Mouse (Mus musculus) midbrain, embryonic 11.5 days (tissue): ENCODE data around the gene Cdc6. TPM values are rescaled to one million over a fixed set of nuclear protein-coding genes. Genes with fewer than 3 reads are reported as not detected.

Experiments
- ATAC-seq: fragments of 200-750 bp; cut with Nextera tagmentation; 2 replicates; pipeline ENCODE4 v1.8.0; 2017; ENCODE audit warnings: moderate TSS enrichment, moderate library complexity; ENCODE audit not compliant: low FRiP score
- DNase-seq: peaks from one replicate; pipeline ENCODE4 v3.0.0; 2015; ENCODE audit warnings: low spot score; ENCODE audit errors: missing footprints
- H3K27ac ChIP-seq: fragments of 300-500 bp; sonication (generic); 2 replicates; pipeline ENCODE4 v1.5.1; 2014; ENCODE audit warnings: low read depth, low read length
- H3K27me3 ChIP-seq: fragments of 300-500 bp; sonication (generic); 2 replicates; pipeline ENCODE4 v1.6.1; 2014; ENCODE audit warnings: mild to moderate bottlenecking, low read length, moderate library complexity, mixed read lengths; ENCODE audit not compliant: control insufficient read depth, insufficient read depth
- H3K36me3 ChIP-seq: fragments of 300-500 bp; sonication (generic); 2 replicates; pipeline ENCODE4 v1.6.1; 2014; ENCODE audit warnings: mild to moderate bottlenecking, low read length, moderate library complexity, mixed read lengths; ENCODE audit not compliant: control insufficient read depth, insufficient read depth
- H3K4me1 ChIP-seq: fragments of 300-500 bp; sonication (generic); 2 replicates; pipeline ENCODE4 v1.6.1; 2014; ENCODE audit warnings: low read length; ENCODE audit not compliant: control insufficient read depth, insufficient read depth
- H3K4me2 ChIP-seq: fragments of 300-500 bp; sonication (generic); 2 replicates; pipeline ENCODE4 v1.6.1; 2014; ENCODE audit warnings: mild to moderate bottlenecking, moderate library complexity
- H3K4me3 ChIP-seq: fragments of 300-500 bp; sonication (generic); 2 replicates; pipeline ENCODE4 v1.5.1; 2014; ENCODE audit warnings: low read depth, low read length
- H3K9ac ChIP-seq: fragments of 300-500 bp; sonication (generic); 2 replicates; pipeline ENCODE4 v1.6.1; 2014; ENCODE audit warnings: low read length
- H3K9me3 ChIP-seq: fragments of 300-500 bp; sonication (generic); 2 replicates; pipeline ENCODE4 v1.6.1; 2016; ENCODE audit warnings: low read length; ENCODE audit not compliant: control insufficient read depth
- WGBS: fragments of 180-500 bp; shearing (Covaris S2); extraction: QIAGEN DNeasy Blood & Tissue Kit; methylation state at CpG from one replicate; pipeline ENCODE4 v1.1.7; 2014; 5-methylcytosine and 5-hydroxymethylcytosine counted together
- polyA plus RNA-seq: library from polyadenylated mRNA; unstranded; fragments of >200 nt; fragmentation: Nextera tagmentation; extraction: Ambion mirVana; gene quantifications from 2 replicates; pipeline ENCODE4 v1.2.1, GENCODE M21; 2014

The Cdc6 gene
- polyA plus RNA-seq, 1 experiment from 2014 or later: 45.0 TPM

DNA sequence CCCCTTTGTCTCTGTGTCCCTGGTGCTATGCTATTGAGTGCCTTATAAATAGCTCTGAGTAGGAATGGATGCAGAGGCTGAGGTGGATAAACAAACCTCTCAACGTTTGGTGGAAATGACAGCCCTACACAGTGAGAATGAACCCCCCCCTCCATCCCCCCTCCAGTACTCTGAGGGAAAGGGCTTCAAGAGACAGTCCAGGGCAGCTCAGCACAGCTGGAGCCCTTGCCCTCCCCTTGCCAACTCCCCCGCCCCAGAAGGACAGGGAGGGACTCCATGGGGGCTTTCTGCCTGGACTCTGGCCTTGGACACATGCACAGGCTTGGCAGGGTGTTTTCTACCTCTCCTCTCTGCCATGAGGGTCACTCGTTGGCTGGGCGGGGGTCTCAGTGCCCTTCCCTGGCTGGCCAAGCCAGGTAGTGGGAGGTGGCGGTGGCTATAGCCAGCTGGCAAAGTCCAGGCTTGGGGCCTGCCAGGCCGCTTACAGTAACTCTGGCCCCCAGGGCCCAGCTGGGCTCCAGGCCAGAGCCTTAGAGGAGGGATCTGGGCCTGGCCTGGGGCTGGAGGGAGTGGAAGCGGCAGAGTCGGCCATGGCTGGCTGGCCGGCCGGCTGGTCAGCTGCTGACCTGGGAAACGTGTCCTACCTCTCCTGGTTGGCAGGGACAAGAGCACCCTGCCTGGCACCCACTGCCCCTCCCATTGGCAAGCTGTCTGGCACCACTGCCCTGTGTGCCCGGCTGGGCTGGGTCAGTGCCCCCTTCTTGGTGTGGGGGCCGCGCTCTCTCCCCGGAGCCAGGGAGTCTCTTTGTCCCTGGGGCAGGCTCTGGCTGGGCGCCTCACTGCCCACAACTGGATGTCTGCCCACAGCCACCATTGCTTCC lies 43.7 kb downstream of the Cdc6 start:
- peaks cover 26% of the 10 kb centered on the region for H3K4me1 ChIP-seq
- no peak overlapping the region for H3K27ac ChIP-seq
- H3K36me3 ChIP-seq: no peaks in the 10 kb centered on the region
- ATAC-seq: no peak
- H3K4me2 ChIP-seq: no peak overlapping the region
- no peaks in the 10 kb centered on the region for H3K9me3 ChIP-seq
- H3K9ac ChIP-seq: no peak overlapping the region
- no peak for DNase-seq
- WGBS: 72% methylated on average over 15 of the region's 16 CpGs
- no peak overlapping the region for H3K4me3 ChIP-seq
- no peaks in the 10 kb centered on the region for H3K27me3 ChIP-seq

DNA sequence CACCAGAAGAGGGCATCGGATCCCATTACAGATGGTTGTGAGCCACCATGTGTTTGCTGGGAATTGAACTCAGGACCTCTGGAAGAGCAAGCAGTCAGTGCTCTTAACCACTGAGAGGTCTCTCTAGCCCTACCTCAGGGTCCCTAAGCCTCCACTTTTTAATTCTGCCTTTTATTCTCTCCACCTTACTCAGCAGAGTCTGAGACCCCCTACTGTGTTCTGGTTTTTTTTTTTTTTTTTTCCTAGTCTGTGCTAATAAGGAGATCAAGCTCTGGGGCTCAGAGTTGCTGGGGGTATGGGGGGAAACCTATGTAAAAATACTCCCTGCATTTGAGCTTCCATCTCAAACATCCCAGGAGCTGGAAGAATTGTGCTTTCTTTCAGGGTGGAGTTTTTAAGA lies 44.5 kb downstream of the Cdc6 start:
- DNase-seq (no peak), ATAC-seq (no peak)
- Histone ChIP-seq H3K4me1 (peaks cover 26% of the 10 kb centered on the region), H3K4me3 (no peak overlapping the region), H3K9me3 (no peaks in the 10 kb centered on the region), H3K36me3 (no peaks in the 10 kb centered on the region), H3K9ac (no peak overlapping the region), H3K27ac (no peak overlapping the region), H3K27me3 (no peaks in the 10 kb centered on the region), H3K4me2 (no peak overlapping the region)
- WGBS: 77% methylated on average over 1 of the region's 1 CpGs

DNA sequence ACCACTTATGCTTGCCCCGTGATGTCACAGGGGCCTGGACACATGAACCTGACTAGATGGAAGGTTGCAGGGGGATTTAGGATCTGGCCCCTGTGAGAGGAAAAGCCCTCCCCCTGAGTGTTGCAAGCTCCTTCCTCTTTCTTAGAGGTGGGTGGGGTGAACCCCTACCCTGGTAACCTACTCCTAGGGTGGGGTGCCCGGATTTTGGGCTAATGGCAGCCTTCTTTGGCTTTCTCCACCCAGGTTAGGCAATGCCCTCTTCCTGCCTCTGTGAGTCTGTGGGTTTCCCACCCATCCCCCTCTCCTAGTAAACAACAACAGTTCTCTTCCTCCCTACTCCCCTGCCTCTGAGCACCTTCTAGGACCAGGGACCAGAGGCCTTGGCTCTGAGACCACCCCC lies 45.1 kb downstream of the Cdc6 start:
- H3K4me1 ChIP-seq: peaks cover 26% of the 10 kb centered on the region

DNA sequence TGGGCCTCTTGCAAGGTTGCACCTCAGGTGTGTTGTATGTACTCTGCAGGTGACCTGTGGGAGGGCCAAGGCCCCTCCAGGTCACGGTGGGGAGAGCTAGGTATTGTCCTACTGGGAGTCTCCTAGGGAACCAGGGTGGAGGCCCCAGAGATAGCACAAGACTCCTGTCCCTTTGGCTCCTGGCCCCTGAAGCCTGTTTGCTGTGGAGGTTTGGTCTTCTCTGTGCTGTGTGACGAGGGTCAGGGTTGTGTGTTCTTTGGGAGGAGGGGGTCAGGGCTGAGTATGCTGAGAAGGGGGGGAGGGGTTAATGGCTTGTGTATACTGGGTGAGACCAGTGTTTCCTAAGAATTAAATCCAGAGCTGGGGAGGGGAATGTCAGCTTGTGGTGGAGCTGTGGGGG lies 45.8 kb downstream of the Cdc6 start:
- no peak overlapping the region for H3K9ac ChIP-seq
- DNase-seq: no peak
- H3K4me2 ChIP-seq: no peak overlapping the region
- H3K4me3 ChIP-seq: no peak overlapping the region
- WGBS: 5% methylated on average over 2 of the region's 2 CpGs
- no peaks in the 10 kb centered on the region for H3K36me3 ChIP-seq
- H3K27me3 ChIP-seq: no peaks in the 10 kb centered on the region
- no peak overlapping the region for H3K27ac ChIP-seq
- peaks cover 26% of the 10 kb centered on the region for H3K4me1 ChIP-seq
- no peaks in the 10 kb centered on the region for H3K9me3 ChIP-seq
- peak; percentile 52; the same call in 1 of the 2 replicates for ATAC-seq

More for the DNA sequence above, 45.1 kb downstream of the Cdc6 start:
- Histone ChIP-seq H3K36me3 (no peaks in the 10 kb centered on the region), H3K4me2 (no peak overlapping the region), H3K27me3 (no peaks in the 10 kb centered on the region), H3K9me3 (no peaks in the 10 kb centered on the region), H3K27ac (no peak overlapping the region), H3K4me3 (no peak overlapping the region), H3K9ac (no peak overlapping the region)
- 63% methylated on average over 2 of the region's 2 CpGs for WGBS
- no peak for ATAC-seq
- DNase-seq: no peak

DNA sequence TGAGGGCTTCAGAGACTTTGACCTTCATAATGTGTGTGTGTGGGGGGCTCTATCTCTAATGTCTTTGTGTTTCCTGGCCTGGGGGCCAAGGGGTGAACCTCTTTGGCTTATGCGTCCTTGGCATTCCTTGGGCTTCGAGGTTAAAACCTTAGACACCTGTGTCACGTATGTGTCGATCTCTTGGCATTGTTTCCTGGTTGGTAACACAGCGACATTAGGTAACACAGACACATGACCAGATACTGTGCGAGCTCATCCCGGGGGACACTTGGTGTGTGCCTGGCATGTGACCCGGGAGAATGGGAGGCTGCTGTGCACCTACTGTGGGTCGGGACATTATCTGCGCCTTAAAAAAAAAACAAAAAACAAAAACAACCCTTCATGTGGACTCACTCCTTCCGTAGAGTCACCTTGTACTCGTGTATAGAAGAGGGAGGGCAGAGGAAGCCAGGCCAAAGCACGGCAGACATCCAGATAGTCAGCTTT lies 46.3 kb downstream of the Cdc6 start:
- ATAC-seq (peak; percentile 14; the same call in 1 of the 2 replicates), DNase-seq (no peak)
- Histone ChIP-seq H3K4me1 (peaks cover 26% of the 10 kb centered on the region), H3K9ac (peak overlapping the region; percentile 9; the same call in 1 of the 2 replicates), H3K4me2 (peak overlapping the region; percentile 27; the same call in 1 of the 2 replicates), H3K4me3 (no peak overlapping the region), H3K27me3 (no peaks in the 10 kb centered on the region), H3K27ac (no peak overlapping the region; the same call in 1 of the 2 replicates), H3K9me3 (no peaks in the 10 kb centered on the region), H3K36me3 (no peaks in the 10 kb centered on the region)
- WGBS: 31% methylated on average over 13 of the region's 13 CpGs

DNA sequence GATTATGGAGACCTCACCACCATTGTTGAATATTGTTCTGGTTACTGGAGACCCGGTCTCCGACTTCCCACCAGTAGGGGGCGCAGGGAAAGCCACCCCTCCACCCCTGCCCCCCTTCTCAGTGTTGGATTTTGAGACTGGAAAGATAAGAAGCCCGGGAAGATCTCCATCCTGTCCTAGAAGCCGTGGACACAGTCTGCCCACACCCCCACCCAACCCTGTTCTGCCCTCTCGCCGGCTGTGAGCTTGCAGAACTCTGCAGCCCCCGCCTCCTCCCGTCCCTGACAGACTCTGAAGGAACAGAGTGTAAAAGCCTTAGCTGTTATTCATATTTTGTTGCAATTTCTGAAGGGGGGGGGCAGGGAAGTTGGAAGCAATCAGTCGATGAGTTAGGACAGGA lies 46.8 kb downstream of the Cdc6 start:
- Histone ChIP-seq H3K27me3 (no peaks in the 10 kb centered on the region), H3K9me3 (no peaks in the 10 kb centered on the region), H3K27ac (no peak overlapping the region; the same call in 1 of the 2 replicates), H3K4me1 (peaks cover 31% of the 10 kb centered on the region), H3K36me3 (no peaks in the 10 kb centered on the region), H3K9ac (peak overlapping the region; percentile 30; the same call in 1 of the 2 replicates), H3K4me2 (peak overlapping the region; percentile 27; the same call in 1 of the 2 replicates), H3K4me3 (no peak overlapping the region)
- ATAC-seq (peak; percentile 70), DNase-seq (peak; percentile 97)
- WGBS: 8% methylated on average over 10 of the region's 10 CpGs

DNA sequence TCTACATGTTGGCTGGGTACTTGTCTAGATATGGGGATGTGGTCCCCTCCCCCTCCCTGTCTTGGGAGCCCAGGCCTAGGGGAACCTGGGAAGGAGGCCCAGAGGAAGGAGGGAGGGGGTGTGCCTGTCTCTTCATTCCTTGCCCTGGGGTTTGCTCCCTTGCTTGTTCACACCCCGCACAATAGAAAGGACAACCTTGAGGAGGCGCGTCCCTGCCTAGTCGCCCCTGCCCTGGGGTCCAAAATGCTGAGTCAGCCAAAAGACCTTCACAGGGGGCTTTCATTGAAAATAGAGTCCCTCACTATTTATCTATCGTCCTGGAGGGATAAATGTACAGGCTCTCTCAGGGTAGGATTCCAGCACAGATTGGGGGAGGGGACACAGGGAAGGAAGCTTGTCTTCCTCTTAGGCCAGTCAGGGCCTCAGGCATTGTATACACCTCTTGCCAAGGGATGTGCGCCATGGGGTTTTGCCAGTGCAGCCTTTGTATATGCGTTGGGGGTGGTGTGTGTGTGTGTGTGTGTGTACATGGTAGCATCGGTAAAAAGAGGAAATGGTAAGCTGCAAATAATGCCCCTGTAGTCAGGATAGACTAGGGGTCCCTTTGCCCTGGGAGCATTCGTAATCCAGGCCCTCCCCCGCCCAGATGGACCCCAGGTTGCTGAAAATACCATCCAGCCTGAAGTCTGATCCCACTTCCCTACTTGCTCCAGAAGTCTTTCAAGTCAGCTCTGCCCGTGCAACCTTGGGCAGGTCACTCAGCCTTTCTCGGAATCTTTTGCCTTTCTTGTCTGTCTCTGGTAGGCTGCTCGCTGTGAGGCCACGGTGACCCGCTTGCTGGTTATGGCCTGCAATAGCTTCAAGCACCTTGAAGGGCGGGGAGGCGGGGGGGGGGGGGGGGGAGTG lies 47.5 kb downstream of the Cdc6 start:
- Histone ChIP-seq H3K27me3 (no peaks in the 10 kb centered on the region), H3K4me1 (peaks cover 37% of the 10 kb centered on the region), H3K9ac (peak overlapping the region; percentile 30; the same call in 1 of the 2 replicates), H3K27ac (peak overlapping the region; percentile 57; the same call in 1 of the 2 replicates), H3K9me3 (no peaks in the 10 kb centered on the region), H3K36me3 (no peaks in the 10 kb centered on the region), H3K4me2 (no peak overlapping the region; the same call in 1 of the 2 replicates), H3K4me3 (no peak overlapping the region)
- WGBS: 17% methylated on average over 16 of the region's 17 CpGs
- no peak for DNase-seq
- ATAC-seq: 0 out of 2 replicates have a peak, but pooled peaks have one; percentile 29

DNA sequence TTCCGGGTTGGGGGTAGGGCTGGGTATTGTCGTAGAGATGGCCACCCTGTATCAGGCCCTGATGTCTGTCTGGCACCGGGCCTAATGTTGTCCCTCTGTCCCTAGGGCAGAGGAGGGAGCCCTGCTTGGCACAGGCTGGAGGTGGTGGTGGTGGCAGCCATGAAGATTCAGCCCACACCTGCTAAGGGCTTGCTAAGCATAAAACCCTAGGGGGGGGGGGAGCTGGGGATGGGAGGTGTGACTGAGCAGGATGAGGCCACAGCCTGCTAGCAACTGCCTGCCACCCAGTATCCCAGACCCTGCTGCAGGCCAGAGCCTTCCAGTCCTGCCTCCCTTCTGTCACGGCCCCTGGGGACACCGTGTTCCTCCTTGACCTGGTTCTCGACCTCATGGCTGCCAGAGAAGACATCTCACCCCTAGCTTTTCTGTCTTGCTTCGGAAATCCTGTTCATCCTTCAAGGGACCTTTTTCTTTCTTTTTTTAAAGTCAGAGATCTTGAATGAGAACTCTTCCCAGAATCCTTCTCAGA lies 48.2 kb downstream of the Cdc6 start:
- H3K4me3 ChIP-seq: no peak overlapping the region
- WGBS: 37% methylated on average over 7 of the region's 7 CpGs

More for the DNA sequence above, 48.2 kb downstream of the Cdc6 start:
- Histone ChIP-seq H3K9ac (no peak overlapping the region), H3K9me3 (no peaks in the 10 kb centered on the region), H3K4me1 (peaks cover 40% of the 10 kb centered on the region), H3K4me2 (no peak overlapping the region), H3K27me3 (peaks cover 2% of the 10 kb centered on the region; the same call in 1 of the 2 replicates), H3K27ac (no peak overlapping the region), H3K36me3 (no peaks in the 10 kb centered on the region)
- DNase-seq: no peak
- no peak for ATAC-seq
